Comparison of ENCODE assay signal across 8 mouse cellular contexts in genomic region chr5:129018782-129019489, GRCm38 (mm10). TPM values are rescaled to one million over a fixed set of nuclear protein-coding genes. Genes with fewer than 3 reads are reported as not detected.
DNase-seq lines count a peak whose midpoint lies in the region; ATAC-seq and TF ChIP-seq lines count a peak whose summit lies in the region.

No protein-coding gene starts in this region.

- WGBS in kidney, adult 2 months: 89% methylated on average over 13 of the region's 13 CpGs
- WGBS in bone marrow, adult 2 months: 78% methylated on average over 13 of the region's 13 CpGs
- 86% methylated on average over 13 of the region's 13 CpGs for WGBS in hindbrain, embryonic 11.5 days
- WGBS in midbrain, embryonic 11.5 days: 87% methylated on average over 13 of the region's 13 CpGs

- no peak for DNase-seq in kidney, adult 2 months
- no peak for DNase-seq in kidney, postnatal 36 days
- no peak for DNase-seq in hindbrain, embryonic 11.5 days (ENCODE audit: low spot score)
- DNase-seq in midbrain, embryonic 11.5 days (ENCODE audit: low spot score, missing footprints): no peak
- DNase-seq in c-Kit-positive CD71-positive TER-119-positive erythroid progenitor cells, embryonic 14.5 days (ENCODE audit: low spot score): no peak
- no peak for DNase-seq in right cerebral cortex, postnatal 36 days (ENCODE audit: low spot score in 2 of 2)
- no peak for DNase-seq in gastrocnemius, postnatal 14 days

- ATAC-seq in hindbrain, embryonic 11.5 days (ENCODE audit: low FRiP score): 0 out of 2 replicates have a peak, but pooled peaks have one; percentile 6
- 0 out of 2 replicates have a peak, but pooled peaks have one; percentile 0 for ATAC-seq in midbrain, embryonic 11.5 days (ENCODE audit: low FRiP score)

- TF ChIP-seq CTCF in kidney, adult 2 months (conservative IDR thresholded peaks at IDR 0.05; ENCODE audit: insufficient read depth, insufficient read length, low read depth, low read length): no peak
- TF ChIP-seq CTCF in bone marrow, adult 2 months (IDR thresholded peaks at IDR 0.05; ENCODE audit: control insufficient read depth, insufficient read depth, low read length): no peak

- peak overlapping the region; percentile 44; the same call in 1 of the 2 replicates for H3K27ac ChIP-seq in kidney, adult 2 months (ENCODE audit: insufficient read depth, low read depth, low read length)
- peak overlapping the region; percentile 96 for H3K27ac ChIP-seq in bone marrow, adult 2 months (ENCODE audit: control insufficient read depth, insufficient read depth, low read depth, low read length, poor library complexity)
- peak overlapping the region; percentile 99 for H3K27ac ChIP-seq in hindbrain, embryonic 11.5 days (ENCODE audit: low read depth, low read length)
- peak overlapping the region; percentile 97 for H3K27ac ChIP-seq in midbrain, embryonic 11.5 days (ENCODE audit: low read depth, low read length)

- no peak for TF ChIP-seq POLR2A in kidney, adult 2 months (IDR thresholded peaks at IDR 0.05; ENCODE audit: low read depth, low read length)
- TF ChIP-seq POLR2A in bone marrow, adult 2 months (IDR thresholded peaks at IDR 0.05; ENCODE audit: borderline replicate concordance, control insufficient read depth, low read depth, low read length): no peak

- H3K4me3 ChIP-seq in kidney, adult 2 months (ENCODE audit: insufficient read depth, low read depth, low read length): peak overlapping the region; percentile 59
- H3K4me3 ChIP-seq in bone marrow, adult 2 months (replicated peaks; ENCODE audit: control insufficient read depth, low read depth, low read length): peak overlapping the region; percentile 84
- peak overlapping the region; percentile 96 for H3K4me3 ChIP-seq in hindbrain, embryonic 11.5 days (ENCODE audit: low read depth, low read length)
- peak overlapping the region; percentile 95 for H3K4me3 ChIP-seq in midbrain, embryonic 11.5 days (ENCODE audit: low read depth, low read length)

- peak overlapping the region; percentile 89 for H3K9ac ChIP-seq in hindbrain, embryonic 11.5 days (ENCODE audit: low read depth, low read length)
- peak overlapping the region; percentile 80 for H3K9ac ChIP-seq in midbrain, embryonic 11.5 days (ENCODE audit: low read length)

- intact Hi-C loops in gastrocnemius, postnatal 14 days (cut with DNase I; ENCODE audit: low total_unique reads): no loop called here

- peak overlapping the region; percentile 62 for H3K4me2 ChIP-seq in hindbrain, embryonic 11.5 days (replicated peaks; ENCODE audit: low read depth, low read length)
- H3K4me2 ChIP-seq in midbrain, embryonic 11.5 days: peak overlapping the region; percentile 50

- no peaks in the 10 kb centered on the region for H3K9me3 ChIP-seq in hindbrain, embryonic 11.5 days (ENCODE audit: control insufficient read depth, low read length)
- no peaks in the 10 kb centered on the region for H3K9me3 ChIP-seq in midbrain, embryonic 11.5 days (ENCODE audit: control insufficient read depth, low read length)

- 0 out of 2 replicates have a peak, but pooled peaks cover 4% of the 10 kb centered on the region for H3K4me1 ChIP-seq in kidney, adult 2 months (ENCODE audit: control insufficient read depth, insufficient read depth, low read length)
- peaks cover 2% of the 10 kb centered on the region; the same call in 1 of the 2 replicates for H3K4me1 ChIP-seq in bone marrow, adult 2 months (ENCODE audit: control insufficient read depth, insufficient read depth, low read length)
- no peaks in the 10 kb centered on the region for H3K4me1 ChIP-seq in hindbrain, embryonic 11.5 days (replicated peaks; ENCODE audit: control insufficient read depth, insufficient read depth, low read length)
- peaks cover 6% of the 10 kb centered on the region for H3K4me1 ChIP-seq in midbrain, embryonic 11.5 days (ENCODE audit: control insufficient read depth, insufficient read depth, low read length)

- no peaks in the 10 kb centered on the region for H3K27me3 ChIP-seq in kidney, adult 2 months (replicated peaks; ENCODE audit: control insufficient read depth, insufficient read depth, low read length)
- H3K27me3 ChIP-seq in hindbrain, embryonic 11.5 days (ENCODE audit: control insufficient read depth, insufficient read depth, low read length): no peaks in the 10 kb centered on the region
- no peaks in the 10 kb centered on the region for H3K27me3 ChIP-seq in midbrain, embryonic 11.5 days (ENCODE audit: control insufficient read depth, insufficient read depth, low read length)

- no peaks in the 10 kb centered on the region; the same call in 1 of the 2 replicates for H3K36me3 ChIP-seq in kidney, adult 2 months (ENCODE audit: control insufficient read depth, insufficient read depth, low read length)
- no peaks in the 10 kb centered on the region for H3K36me3 ChIP-seq in hindbrain, embryonic 11.5 days (ENCODE audit: control insufficient read depth, insufficient read depth, low read length)
- 0 out of 2 replicates have a peak, but pooled peaks cover 3% of the 10 kb centered on the region for H3K36me3 ChIP-seq in midbrain, embryonic 11.5 days (ENCODE audit: control insufficient read depth, insufficient read depth, low read length)

RNA-seq across cellular contexts. Expression of gene Ran, which starts 0.9 kb away (rescaled TPM):
- polyA plus RNA-seq in kidney, adult 2 months (2012; rRNA removed): 45.6 and 48.6 TPM in 2 replicates
- 135 and 227 TPM in 2 replicates for polyA plus RNA-seq in bone marrow, adult 2 months (2011; ENCODE audit: insufficient read depth, insufficient read length, low replicate concordance, missing spikeins)
- polyA plus RNA-seq in hindbrain, embryonic 11.5 days (2014; fragmentation: Nextera tagmentation; extraction: Ambion mirVana): 799 and 828 TPM in 2 replicates
- polyA plus RNA-seq in midbrain, embryonic 11.5 days (2014; fragmentation: Nextera tagmentation; extraction: Ambion mirVana): 948 and 951 TPM in 2 replicates
- 10 to 100 TPM; 75.3 to 78.2 TPM for total RNA-seq in gastrocnemius, postnatal 14 days (2021)

RNA-seq across cellular contexts. Expression of gene Stx2, which starts 10.6 kb away (rescaled TPM):
- 22.4 and 24.8 TPM in 2 replicates for polyA plus RNA-seq in kidney, adult 2 months (2012; rRNA removed)
- 61.5 and 90.6 TPM in 2 replicates for polyA plus RNA-seq in bone marrow, adult 2 months (2011; ENCODE audit: insufficient read depth, insufficient read length, low replicate concordance, missing spikeins)
- polyA plus RNA-seq in hindbrain, embryonic 11.5 days (2014; fragmentation: Nextera tagmentation; extraction: Ambion mirVana): 25.1 and 31.0 TPM in 2 replicates
- polyA plus RNA-seq in midbrain, embryonic 11.5 days (2014; fragmentation: Nextera tagmentation; extraction: Ambion mirVana): 26.0 and 27.6 TPM in 2 replicates
- 10 to 100 TPM in 1 of 2 experiments, 1 to 10 TPM in 1; 8.7 to 10.4 TPM for total RNA-seq in gastrocnemius, postnatal 14 days (2021)

Comparison
In these comparisons a context has a peak if more than half of its experiments do, and no peak if none do; other contexts are left out.
1. H3K27ac ChIP-seq: peak in every context shown above with its lines; median percentile 99 in hindbrain, embryonic 11.5 days; 97 in midbrain, embryonic 11.5 days; 96 in bone marrow, adult 2 months; 44 in kidney, adult 2 months.